Mouse (Mus musculus): ENCODE results near the gene Slc9c1.

DNA sequence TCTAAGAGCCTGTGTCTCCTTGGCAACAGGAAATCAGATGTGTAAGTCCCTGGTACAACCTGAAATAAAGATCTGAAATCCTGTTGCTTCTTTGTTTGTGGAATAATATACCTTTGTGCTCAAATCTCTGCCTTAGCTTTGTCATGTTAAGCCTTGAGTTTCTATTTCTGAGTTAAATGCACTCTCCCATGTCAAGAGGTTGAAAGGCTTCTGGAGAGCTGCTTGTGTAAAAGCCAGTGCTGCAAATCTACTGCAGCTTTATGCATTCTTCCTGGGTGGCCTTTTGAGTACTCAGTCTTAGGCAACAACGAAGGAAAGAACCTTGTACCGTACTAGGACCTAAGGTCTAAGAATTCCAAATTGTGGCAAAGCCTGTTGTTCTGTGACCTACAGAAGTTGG lies 78.1 kb downstream of the Slc9c1 start:
- TF ChIP-seq MAX (IDR thresholded peaks at IDR 0.05; ENCODE audit: low read depth): no peak
- no peak for TF ChIP-seq POLR2A (IDR thresholded peaks at IDR 0.05; ENCODE audit: insufficient read length, low read depth)
- TF ChIP-seq E2F4 (IDR thresholded peaks at IDR 0.05; ENCODE audit: insufficient read depth): no peak
- TF ChIP-seq MYOD1 (IDR thresholded peaks at IDR 0.05; ENCODE audit: control insufficient read depth in 1 of 3, insufficient read length in 2 of 3, low read depth in 2 of 3): no peak
- no peak for TF ChIP-seq TCF12 (IDR thresholded peaks at IDR 0.05; ENCODE audit: insufficient read depth, poor library complexity, severe bottlenecking)
- TF ChIP-seq TCF3 (IDR thresholded peaks at IDR 0.05; ENCODE audit: insufficient read length, low read depth): no peak
- no peak for TF ChIP-seq CEBPB (IDR thresholded peaks at IDR 0.05; ENCODE audit: insufficient read depth, poor library complexity, severe bottlenecking)
- no peak for TF ChIP-seq USF1 (IDR thresholded peaks at IDR 0.05; ENCODE audit: low read depth)
